Comparison of ENCODE assay signal across 8 mouse cellular contexts in genomic region chr15:89060032-89060681, GRCm38 (mm10). TPM values are rescaled to one million over a fixed set of nuclear protein-coding genes. Genes with fewer than 3 reads are reported as not detected.
A peak's percentile ranks its signal among the peaks of the same experiment; 100 is the strongest.
DNase-seq lines count a peak whose midpoint lies in the region; ATAC-seq lines count a peak whose summit lies in the region.

No protein-coding gene starts in this region.

- H3K27me3 ChIP-seq in forebrain, embryonic 11.5 days (ENCODE audit: control insufficient read depth, insufficient read depth, low read length), result peaks cover 17% of the 10 kb centered on the region
- peaks cover 56% of the 10 kb centered on the region for H3K27me3 ChIP-seq in kidney, embryonic 16.5 days (ENCODE audit: insufficient read depth, low read length)

- 2% methylated on average over 40 of the region's 48 CpGs for WGBS in forebrain, embryonic 11.5 days
- 2% methylated on average over 43 of the region's 48 CpGs for WGBS in kidney, embryonic 16.5 days

- no peaks in the 10 kb centered on the region for H3K9me3 ChIP-seq in forebrain, embryonic 11.5 days (ENCODE audit: control insufficient read depth, low read length)
- H3K9me3 ChIP-seq in kidney, embryonic 16.5 days (ENCODE audit: low read length), result no peaks in the 10 kb centered on the region

- H3K36me3 ChIP-seq in forebrain, embryonic 11.5 days (ENCODE audit: control insufficient read depth, insufficient read depth, low read length), result no peaks in the 10 kb centered on the region
- no peaks in the 10 kb centered on the region for H3K36me3 ChIP-seq in kidney, embryonic 16.5 days (ENCODE audit: insufficient read depth, low read length)

- no peak overlapping the region for H3K27ac ChIP-seq in forebrain, embryonic 11.5 days (ENCODE audit: low read depth, low read length)
- no peak overlapping the region for H3K27ac ChIP-seq in kidney, embryonic 16.5 days (ENCODE audit: low read length)

- peak overlapping the region; percentile 79 for H3K9ac ChIP-seq in forebrain, embryonic 11.5 days (ENCODE audit: low read length)
- peak overlapping the region; percentile 68 for H3K9ac ChIP-seq in kidney, embryonic 16.5 days (replicated peaks; ENCODE audit: low read length)

- DNase-seq in adrenal gland, adult 2 months, result peak; percentile 33
- no peak for DNase-seq in adrenal gland, postnatal 4 days (ENCODE audit: low spot score in 2 of 2)
- DNase-seq in ovary, postnatal 36 days (ENCODE audit: low spot score), result peak; percentile 37
- no peak for DNase-seq in ovary, postnatal 10 days (ENCODE audit: low spot score)
- peak; percentile 78 for DNase-seq in forebrain, embryonic 11.5 days (ENCODE audit: low spot score)
- DNase-seq in neural tube, embryonic 10.5 days (ENCODE audit: extremely low spot score, low spot score), result peak; percentile 66
- no peak for DNase-seq in T-cell, adult 2 months (ENCODE audit: low spot score)

- H3K4me3 ChIP-seq in forebrain, embryonic 11.5 days (ENCODE audit: low read depth, low read length), result peak overlapping the region; percentile 78
- H3K4me3 ChIP-seq in kidney, embryonic 16.5 days (ENCODE audit: low read length), result peak overlapping the region; percentile 63

- ATAC-seq in forebrain, embryonic 11.5 days (replicated peaks; ENCODE audit: low FRiP score), result peak; percentile 64
- ATAC-seq in kidney, embryonic 16.5 days (ENCODE audit: low FRiP score, low TSS enrichment), result 0 out of 2 replicates have a peak, but pooled peaks have one; percentile 13

- peaks cover 4% of the 10 kb centered on the region; the same call in 1 of the 2 replicates for H3K4me1 ChIP-seq in forebrain, embryonic 11.5 days (replicated peaks; ENCODE audit: control insufficient read depth, insufficient read depth, low read length)
- H3K4me1 ChIP-seq in kidney, embryonic 16.5 days (ENCODE audit: insufficient read depth, low read length), result peaks cover 8% of the 10 kb centered on the region; the same call in 1 of the 2 replicates

- peak overlapping the region; percentile 91 for H3K4me2 ChIP-seq in forebrain, embryonic 11.5 days (ENCODE audit: low read depth, low read length, severe bottlenecking)
- H3K4me2 ChIP-seq in kidney, embryonic 16.5 days (replicated peaks; ENCODE audit: low read depth, low read length), result peak overlapping the region; percentile 99

RNA-seq across cellular contexts. Expression of gene Panx2, which starts 0.6 kb away (rescaled TPM):
- 1 to 10 TPM in 1 of 2 experiments, under 1 TPM in 1; 0.61 to 1.3 TPM for total RNA-seq in adrenal gland, adult 2 months (2021)
- polyA plus RNA-seq in adrenal gland, adult 2 months (2012; rRNA removed), result 1.1 and 1.9 TPM in 2 replicates
- total RNA-seq in adrenal gland, postnatal 4 days (2021), result 1 to 10 TPM; 3.4 to 3.5 TPM
- polyA plus RNA-seq in forebrain, embryonic 11.5 days (2014; fragmentation: Nextera tagmentation; extraction: Ambion mirVana), result 0.71 and 0.83 TPM in 2 replicates
- 0.04 and 0.23 TPM in 2 replicates for polyA plus RNA-seq in kidney, embryonic 16.5 days (2015; fragmentation: Nextera tagmentation; extraction: Ambion mirVana)

RNA-seq across cellular contexts. Expression of gene Trabd, which starts 14.8 kb away (rescaled TPM):
- total RNA-seq in adrenal gland, adult 2 months (2021), result 10 to 100 TPM; 27.4 to 47.7 TPM
- polyA plus RNA-seq in adrenal gland, adult 2 months (2012; rRNA removed), result 43.2 and 47.8 TPM in 2 replicates
- total RNA-seq in adrenal gland, postnatal 4 days (2021), result 10 to 100 TPM; 45.5 to 45.6 TPM
- 55.8 and 61.0 TPM in 2 replicates for polyA plus RNA-seq in forebrain, embryonic 11.5 days (2014; fragmentation: Nextera tagmentation; extraction: Ambion mirVana)
- 53.8 and 60.3 TPM in 2 replicates for polyA plus RNA-seq in kidney, embryonic 16.5 days (2015; fragmentation: Nextera tagmentation; extraction: Ambion mirVana)

RNA-seq across cellular contexts. Expression of gene Selenoo, which starts 28.7 kb away (rescaled TPM):
- total RNA-seq in adrenal gland, adult 2 months (2021), result 10 to 100 TPM; 37.0 to 39.2 TPM
- polyA plus RNA-seq in adrenal gland, adult 2 months (2012; rRNA removed), result 120 and 126 TPM in 2 replicates
- total RNA-seq in adrenal gland, postnatal 4 days (2021), result 10 to 100 TPM; 30.7 to 35.0 TPM
- polyA plus RNA-seq in forebrain, embryonic 11.5 days (2014; fragmentation: Nextera tagmentation; extraction: Ambion mirVana), result 22.6 and 25.1 TPM in 2 replicates
- polyA plus RNA-seq in kidney, embryonic 16.5 days (2015; fragmentation: Nextera tagmentation; extraction: Ambion mirVana), result 19.7 and 19.8 TPM in 2 replicates

Comparison
In these comparisons a context has a peak if more than half of its experiments do, and no peak if none do; other contexts are left out.
1. DNase-seq: peak in adrenal gland, adult 2 months (single experiment), ovary, postnatal 36 days (single experiment), forebrain, embryonic 11.5 days (single experiment) and neural tube, embryonic 10.5 days (single experiment); none in adrenal gland, postnatal 4 days (0 of 2), ovary, postnatal 10 days (single experiment) and T-cell, adult 2 months (single experiment).